Mouse (Mus musculus) spleen, adult 2 months (tissue): Measurements from ENCODE around the gene Tfr2. TPM values are rescaled to one million over a fixed set of nuclear protein-coding genes. Genes with fewer than 3 reads are reported as not detected.
A peak's percentile ranks its signal among the peaks of the same experiment; 100 is the strongest.

Source experiments
- DNase-seq, 2 experiments: peaks; one replicate each; pipeline versions ENCODE4 v3.0.0 to v3.0.0-alpha.2; 2012 to 2021; ENCODE audit warnings: low spot score in 2 of 2, low read depth in 1 of 2
- H3K27ac ChIP-seq: fragments of 200-500 bp; 2 replicates; pipeline ENCODE4 v1.5.1; 2012; ENCODE audit warnings: low read length, inconsistent platforms; ENCODE audit not compliant: insufficient read depth
- H3K27me3 ChIP-seq: fragments of 200-500 bp; 2 replicates; pipeline ENCODE4 v1.6.1; 2012; ENCODE audit warnings: mild to moderate bottlenecking, moderate library complexity, low read length, inconsistent platforms; ENCODE audit not compliant: control insufficient read depth, insufficient read depth
- H3K36me3 ChIP-seq: fragments of 200-500 bp; 2 replicates; pipeline ENCODE4 v1.6.1; 2012; ENCODE audit warnings: mild to moderate bottlenecking, low read length, inconsistent platforms; ENCODE audit not compliant: control insufficient read depth, insufficient read depth
- H3K4me1 ChIP-seq: fragments of 200-500 bp; 2 replicates; pipeline ENCODE4 v1.6.1; 2011; ENCODE audit warnings: inconsistent platforms; ENCODE audit not compliant: control insufficient read depth, insufficient read depth, insufficient read length
- H3K4me3 ChIP-seq: fragments of 200-500 bp; 2 replicates; pipeline ENCODE4 v1.5.1; 2011; ENCODE audit warnings: mild to moderate bottlenecking, inconsistent platforms; ENCODE audit not compliant: insufficient read depth, insufficient read length; ENCODE audit errors: extremely low read depth
- CTCF ChIP-seq: fragments of 200-500 bp; IDR thresholded peaks from 2 replicates; pipeline ENCODE4 v1.5.1; 2011; ENCODE audit warnings: mild to moderate bottlenecking, inconsistent platforms; ENCODE audit not compliant: insufficient read depth, insufficient read length, insufficient replicate concordance; ENCODE audit errors: extremely low read depth
- POLR2A ChIP-seq: fragments of 200-500 bp; IDR thresholded peaks from 2 replicates; pipeline ENCODE4 v1.6.1; 2011; ENCODE audit warnings: low read depth, low read length, inconsistent platforms
- WGBS: fragments of 180-500 bp; shearing (Covaris S2); methylation state at CpG from one replicate; pipeline ENCODE4 v1.1.7; 2018; 5-methylcytosine and 5-hydroxymethylcytosine counted together
- polyA plus RNA-seq: library from polyadenylated mRNA; depleted of rRNA; stranded (reverse); fragments of >200 nt; gene quantifications from 2 replicates; pipeline ENCODE4 v1.2.3, GENCODE M21; 2012

The Tfr2 gene
- polyA plus RNA-seq, 1 experiment: 12.2 TPM

DNA sequence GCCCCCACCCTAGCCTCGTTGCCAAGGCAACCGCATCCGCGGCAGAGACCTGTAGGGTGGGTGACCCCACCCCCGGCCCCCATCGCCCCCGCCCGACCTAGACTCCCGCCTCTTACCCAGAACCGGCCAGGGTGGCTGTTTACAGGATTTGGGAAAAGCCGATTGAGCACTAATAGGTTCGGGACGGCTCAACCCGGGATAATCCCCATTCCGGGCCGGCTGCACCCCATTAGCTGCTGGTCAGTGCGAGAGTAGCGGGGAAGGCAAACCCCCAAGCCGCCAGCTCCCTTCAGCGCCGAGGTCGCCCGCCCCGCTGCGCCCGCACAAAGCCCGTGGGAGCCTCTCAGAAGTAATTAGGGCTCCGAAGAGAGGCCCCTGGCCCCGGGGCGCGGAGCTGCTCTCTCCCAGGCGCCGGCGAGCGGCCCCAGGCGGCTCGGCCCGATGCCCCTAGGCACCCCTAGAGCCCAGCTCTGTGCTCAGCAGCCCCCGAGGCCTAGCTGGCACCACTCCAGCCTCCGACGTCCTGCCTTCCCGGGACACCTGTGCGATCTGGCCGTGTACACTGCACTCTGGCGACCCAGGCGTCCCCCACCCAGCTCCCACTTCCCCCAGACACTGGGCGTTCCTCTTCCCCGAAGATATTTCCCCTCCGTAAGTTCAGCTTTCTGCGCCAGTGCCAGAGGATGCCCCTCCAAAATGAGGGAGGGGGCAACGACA lies 38.1 kb upstream of the Tfr2 start:
- peak in 1 of 2 experiments; percentile 47 for DNase-seq
- TF ChIP-seq CTCF (no peak), POLR2A (no peak)
- Histone ChIP-seq H3K27me3 (no peaks in the 10 kb centered on the region), H3K4me1 (peaks cover 7% of the 10 kb centered on the region; the same call in 1 of the 2 replicates), H3K36me3 (peaks cover 32% of the 10 kb centered on the region), H3K4me3 (peak overlapping the region; percentile 86), H3K27ac (peak overlapping the region; percentile 96)
- 1% methylated on average over 51 of the region's 51 CpGs for WGBS

DNA sequence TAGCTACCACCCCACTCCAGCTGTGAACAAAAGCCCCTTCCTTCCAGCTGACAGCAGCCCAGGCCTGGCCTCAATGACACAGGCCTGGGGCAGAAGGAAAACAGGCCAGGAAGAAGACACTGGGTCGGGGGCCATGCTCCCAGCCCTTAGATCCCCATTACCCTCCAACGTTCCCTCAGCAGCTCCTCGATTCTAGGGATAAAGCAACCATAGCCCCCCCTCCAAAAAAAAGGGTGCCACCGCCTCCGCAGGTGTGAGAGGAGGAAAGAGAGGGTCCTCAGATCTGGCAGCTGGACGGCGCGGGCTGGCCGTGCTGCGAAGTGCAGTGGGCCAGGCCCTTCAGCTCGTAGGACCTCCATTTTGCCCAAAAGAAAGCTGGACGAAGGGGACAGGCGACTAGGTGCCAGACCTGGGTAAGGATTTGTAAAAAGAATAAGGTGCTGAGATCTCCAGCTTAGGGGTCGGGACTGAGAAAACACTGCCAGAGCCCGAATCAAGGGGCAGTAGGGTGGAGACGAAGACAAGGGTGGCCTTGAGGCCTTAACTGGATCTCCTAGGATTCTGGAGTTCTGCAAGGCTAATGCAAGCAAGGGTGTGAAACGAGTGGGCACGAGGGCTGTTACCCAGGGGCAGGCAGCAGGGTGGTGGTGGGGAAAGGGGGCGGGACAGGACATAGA lies 37.4 kb upstream of the Tfr2 start:
- TF ChIP-seq POLR2A: no peak
- TF ChIP-seq CTCF: no peak
- DNase-seq: no peak
- peak overlapping the region; percentile 86 for H3K4me3 ChIP-seq
- no peaks in the 10 kb centered on the region for H3K27me3 ChIP-seq
- peak overlapping the region; percentile 96 for H3K27ac ChIP-seq
- 1% methylated on average over 19 of the region's 19 CpGs for WGBS
- H3K4me1 ChIP-seq: peaks cover 7% of the 10 kb centered on the region; the same call in 1 of the 2 replicates
- H3K36me3 ChIP-seq: peaks cover 28% of the 10 kb centered on the region

DNA sequence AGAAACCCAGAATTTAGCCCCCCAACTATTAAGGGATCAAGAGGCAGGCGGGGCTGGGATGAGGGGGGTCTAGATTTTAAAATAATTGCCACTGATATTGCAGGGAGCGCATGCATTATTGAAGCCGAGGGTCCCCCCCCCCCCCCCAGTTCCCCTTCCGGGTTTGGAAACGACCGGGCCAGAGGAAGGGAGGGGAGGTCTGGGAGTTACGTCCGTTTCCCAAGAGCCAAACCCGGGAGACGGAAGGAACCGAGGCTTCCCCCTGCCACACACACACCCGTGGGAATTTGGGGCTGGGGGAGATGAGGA lies 36.9 kb upstream of the Tfr2 start:
- peak overlapping the region; percentile 96 for H3K27ac ChIP-seq
- no peak for DNase-seq
- TF ChIP-seq CTCF (no peak), POLR2A (no peak)
- H3K27me3 ChIP-seq: no peaks in the 10 kb centered on the region
- peaks cover 23% of the 10 kb centered on the region for H3K36me3 ChIP-seq
- peaks cover 7% of the 10 kb centered on the region; the same call in 1 of the 2 replicates for H3K4me1 ChIP-seq
- 0% methylated on average over 12 of the region's 12 CpGs for WGBS
- H3K4me3 ChIP-seq: peak overlapping the region; percentile 86

DNA sequence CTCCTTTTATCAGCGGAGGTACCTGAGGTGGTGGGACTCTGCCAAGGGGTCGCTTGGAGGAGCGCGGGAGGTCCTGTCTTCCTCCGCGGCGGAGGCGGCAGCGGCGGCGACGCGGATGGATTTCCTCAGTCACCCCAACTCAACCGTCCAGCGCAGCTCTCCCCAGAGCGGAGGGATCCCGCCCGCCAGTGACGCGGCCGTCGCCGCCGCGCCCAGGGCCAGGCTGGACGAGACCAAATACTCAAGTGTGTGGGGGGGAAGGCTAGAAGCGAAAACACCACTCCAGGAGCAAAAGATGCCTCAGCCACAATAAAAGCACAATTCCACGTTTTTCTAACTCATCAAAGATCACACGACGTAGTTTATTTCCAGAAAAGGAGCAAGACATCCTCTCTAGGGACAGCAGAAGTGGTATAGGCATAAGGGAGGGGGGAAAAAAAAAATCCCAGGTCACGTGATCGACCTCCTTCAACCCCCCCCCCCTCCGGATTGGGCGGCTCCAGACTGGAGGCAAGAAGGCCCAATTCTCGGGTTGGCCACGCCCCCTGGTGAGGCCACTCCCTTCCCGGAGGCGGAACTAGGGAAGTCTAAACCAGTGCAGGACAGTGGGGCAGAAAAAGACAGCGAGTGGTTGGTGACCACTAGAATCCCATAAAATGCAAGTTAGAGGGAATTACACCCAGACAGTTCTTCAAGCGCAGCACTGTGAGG lies 36.4 kb upstream of the Tfr2 start, which contains the start of the genes Epo and Gnb2:
Gene Epo (minus strand): TSS at position 126 of the 711 bp plus-strand sequence.
Gene Gnb2 (minus strand): TSS at position 394 of the 711 bp plus-strand sequence.
- no peaks in the 10 kb centered on the region for H3K27me3 ChIP-seq
- H3K36me3 ChIP-seq: peaks cover 18% of the 10 kb centered on the region
- H3K4me3 ChIP-seq: peak within 1 kb of the TSS; percentile 86
- peaks cover 7% of the 10 kb centered on the region; the same call in 1 of the 2 replicates for H3K4me1 ChIP-seq
- peak within 1 kb of the TSS; percentile 96 for H3K27ac ChIP-seq
- DNase-seq: peak; percentile 97 to 98
- WGBS: under 1% methylated on average over 40 of the region's 40 CpGs
- TF ChIP-seq POLR2A: peak; percentile 79
- TF ChIP-seq CTCF: no peak

DNA sequence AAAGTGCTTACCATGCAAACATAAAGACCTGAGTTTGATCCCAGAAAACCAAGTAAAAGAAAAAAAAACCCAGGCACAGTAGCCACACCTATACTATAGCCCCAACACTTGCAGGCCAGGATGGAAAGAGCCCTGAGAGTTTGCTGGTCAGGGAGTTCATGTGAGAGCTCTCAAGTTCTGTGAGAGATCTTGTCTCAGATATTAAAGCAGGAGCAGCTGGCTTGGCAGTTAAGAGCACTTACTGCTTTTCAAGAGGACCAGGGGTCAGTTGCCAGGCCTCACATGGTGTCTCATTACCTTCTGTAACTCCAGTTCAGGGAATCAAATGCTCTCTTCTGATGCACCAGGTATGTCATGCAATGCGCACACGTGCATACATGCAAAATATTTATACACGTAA lies 34.9 kb upstream of the Tfr2 start:
- H3K4me1 ChIP-seq: peaks cover 7% of the 10 kb centered on the region; the same call in 1 of the 2 replicates
- peaks cover 3% of the 10 kb centered on the region for H3K36me3 ChIP-seq
- peak overlapping the region; percentile 27; the same call in 1 of the 2 replicates for H3K27ac ChIP-seq
- H3K4me3 ChIP-seq: no peak overlapping the region
- no peak for DNase-seq
- TF ChIP-seq CTCF: no peak
- TF ChIP-seq POLR2A: no peak
- 66% methylated on average over 3 of the region's 3 CpGs for WGBS
- no peaks in the 10 kb centered on the region for H3K27me3 ChIP-seq

DNA sequence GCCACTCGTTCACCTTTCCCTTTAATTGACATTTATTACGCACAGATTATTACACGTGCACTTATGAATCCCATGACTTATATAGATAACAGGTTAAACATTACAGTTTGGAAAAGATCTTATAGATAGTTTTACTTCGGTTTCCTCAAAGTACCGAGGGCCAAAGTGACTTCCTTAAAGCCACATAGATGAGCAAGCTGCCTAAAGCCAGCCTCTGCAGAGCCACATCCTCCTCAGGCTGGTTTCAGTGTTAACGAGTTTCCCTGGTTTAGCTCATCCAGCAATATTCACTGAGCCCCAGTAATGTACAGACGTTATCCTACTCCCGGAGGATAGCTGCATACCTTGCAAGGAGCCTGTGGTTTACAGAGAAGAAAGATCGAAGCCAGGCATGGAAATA lies 34.3 kb upstream of the Tfr2 start:
- no peak for DNase-seq
- H3K27ac ChIP-seq: no peak overlapping the region
- no peaks in the 10 kb centered on the region for H3K27me3 ChIP-seq
- 30% methylated on average over 9 of the region's 9 CpGs for WGBS
- H3K4me1 ChIP-seq: peaks cover 5% of the 10 kb centered on the region; the same call in 1 of the 2 replicates
- no peak overlapping the region for H3K4me3 ChIP-seq
- no peak for TF ChIP-seq CTCF
- no peak for TF ChIP-seq POLR2A
- H3K36me3 ChIP-seq: peaks cover 1% of the 10 kb centered on the region; the same call in 1 of the 2 replicates

DNA sequence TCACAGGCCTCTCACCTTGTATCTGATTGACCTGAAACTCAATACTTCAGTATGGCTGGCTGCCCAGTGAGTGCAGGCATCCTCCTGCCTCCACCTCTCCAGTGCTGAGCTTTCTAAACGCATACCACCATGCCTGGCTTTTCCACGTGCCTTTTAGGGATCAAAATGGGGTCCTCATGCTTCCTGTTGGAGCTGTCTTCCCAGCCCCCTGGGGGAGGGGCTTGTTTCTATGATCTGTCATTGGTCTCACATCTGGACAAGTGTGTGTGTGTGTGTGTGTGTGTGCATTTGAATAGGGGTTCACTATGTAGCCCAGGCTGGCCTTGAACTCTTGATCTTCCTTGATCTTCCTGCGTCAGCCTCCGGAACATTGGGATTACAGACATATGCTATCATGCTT lies 32.2 kb upstream of the Tfr2 start:
- TF ChIP-seq CTCF (no peak), POLR2A (no peak)
- H3K27ac ChIP-seq: no peak overlapping the region
- no peaks in the 10 kb centered on the region for H3K36me3 ChIP-seq
- H3K27me3 ChIP-seq: no peaks in the 10 kb centered on the region
- H3K4me3 ChIP-seq: no peak overlapping the region
- 76% methylated on average over 4 of the region's 4 CpGs for WGBS
- no peak for DNase-seq
- peaks cover 2% of the 10 kb centered on the region; the same call in 1 of the 2 replicates for H3K4me1 ChIP-seq
